Mouse (Mus musculus) E14TG2a.4 (cell line): Measurements from ENCODE around the gene Npas3.

Experiments
- H3K27me3 ChIP-seq: 2 replicates; pipeline ENCODE4 v1.6.1; 2014; ENCODE audit warnings: low read length, control low read depth; ENCODE audit not compliant: insufficient read depth
- H3K36me3 ChIP-seq: 2 replicates; pipeline ENCODE4 v1.6.1; 2014; ENCODE audit warnings: low read length, control low read depth; ENCODE audit not compliant: insufficient read depth
- H3K4me1 ChIP-seq: replicated peaks from 2 replicates; pipeline ENCODE4 v1.6.1; 2014; ENCODE audit warnings: low read depth, low read length, control low read depth
- H3K4me3 ChIP-seq: replicated peaks from 2 replicates; pipeline ENCODE4 v1.5.1; 2014; ENCODE audit warnings: mild to moderate bottlenecking, low read length
- H3K9me3 ChIP-seq: 2 replicates; pipeline ENCODE4 v1.6.1; 2014; ENCODE audit warnings: low read length, control low read depth
- CTCF ChIP-seq: conservative IDR thresholded peaks from 2 replicates; pipeline ENCODE4 v1.5.1; 2014; ENCODE audit warnings: low read length
- NANOG ChIP-seq: IDR thresholded peaks from 2 replicates; pipeline ENCODE4 v1.6.1; 2014; ENCODE audit warnings: borderline replicate concordance, low read length, mixed read lengths
- POU5F1 ChIP-seq: IDR thresholded peaks from 2 replicates; pipeline ENCODE4 v1.6.1; 2014; ENCODE audit warnings: low read length, borderline replicate concordance

Gene Npas3

DNA sequence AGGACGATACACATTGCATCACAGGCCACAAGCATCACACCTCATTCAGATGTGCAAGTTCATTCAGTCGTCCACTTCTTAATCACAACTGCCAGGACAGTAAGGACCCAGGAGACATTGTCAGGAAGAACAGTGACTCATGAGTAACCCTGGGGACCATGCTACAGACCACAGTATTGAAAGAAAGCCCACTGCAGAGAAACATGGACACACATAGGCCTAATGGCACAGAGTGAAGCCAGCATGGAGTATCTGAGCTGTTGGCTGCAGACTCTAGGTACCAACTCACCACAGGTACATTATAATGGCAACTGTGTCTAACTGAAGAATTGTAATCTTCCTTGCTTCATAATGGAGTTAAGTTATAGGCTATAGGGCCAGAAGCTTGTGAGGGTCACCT lies 561.6 kb downstream of the Npas3 start:
- no peaks in the 10 kb centered on the region for H3K27me3 ChIP-seq
- TF ChIP-seq POU5F1 (no peak), CTCF (no peak), NANOG (no peak)
- no peaks in the 10 kb centered on the region for H3K9me3 ChIP-seq
- H3K4me1 ChIP-seq: no peaks in the 10 kb centered on the region
- H3K36me3 ChIP-seq: no peaks in the 10 kb centered on the region
- no peak overlapping the region for H3K4me3 ChIP-seq

DNA sequence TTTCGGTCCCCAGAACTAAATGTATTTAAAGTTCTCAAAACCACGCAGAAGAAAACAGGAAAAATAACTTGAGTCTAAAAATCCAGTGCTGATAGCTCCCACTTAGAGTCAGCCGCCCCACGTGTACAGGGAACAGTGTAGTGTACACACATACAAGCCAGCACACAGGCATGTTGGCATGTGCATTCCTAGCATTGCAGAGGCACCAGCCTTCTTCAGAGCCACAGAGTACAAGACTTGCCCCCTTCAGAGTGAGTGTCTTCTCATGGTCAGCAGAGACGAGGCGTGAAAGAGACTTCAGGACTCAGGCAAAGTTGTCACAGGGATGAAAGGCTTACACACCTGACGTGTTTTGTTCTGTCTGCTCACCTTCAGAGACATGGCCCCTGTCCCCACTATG lies 565.8 kb downstream of the Npas3 start:
- Histone ChIP-seq H3K4me3 (no peak overlapping the region), H3K4me1 (no peaks in the 10 kb centered on the region), H3K36me3 (no peaks in the 10 kb centered on the region), H3K27me3 (no peaks in the 10 kb centered on the region), H3K9me3 (no peaks in the 10 kb centered on the region)
- no peak for TF ChIP-seq NANOG
- TF ChIP-seq POU5F1: no peak
- no peak for TF ChIP-seq CTCF

DNA sequence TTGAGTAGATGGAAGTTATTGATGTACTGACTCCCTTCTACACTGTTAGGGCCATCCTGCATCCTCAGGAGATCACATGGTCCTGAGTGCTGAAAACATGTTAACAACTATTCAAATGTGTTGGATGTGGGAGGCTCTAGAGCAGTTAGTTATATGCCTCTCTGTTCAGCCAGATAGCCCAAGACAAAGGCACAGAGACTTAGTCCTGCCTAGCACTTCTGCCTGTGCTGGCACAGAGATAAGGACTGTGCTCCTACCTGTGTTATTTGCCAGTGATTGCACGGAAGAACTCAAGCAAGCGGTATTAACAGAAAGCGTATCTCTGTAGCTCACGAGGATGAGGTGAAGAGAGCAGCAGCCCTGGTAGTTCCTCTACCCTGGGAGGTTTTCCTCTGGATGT lies 571.5 kb downstream of the Npas3 start:
- Histone ChIP-seq H3K27me3 (no peaks in the 10 kb centered on the region), H3K4me1 (no peaks in the 10 kb centered on the region), H3K4me3 (no peak overlapping the region), H3K36me3 (no peaks in the 10 kb centered on the region), H3K9me3 (no peaks in the 10 kb centered on the region)
- no peak for TF ChIP-seq POU5F1
- TF ChIP-seq NANOG: no peak
- no peak for TF ChIP-seq CTCF

DNA sequence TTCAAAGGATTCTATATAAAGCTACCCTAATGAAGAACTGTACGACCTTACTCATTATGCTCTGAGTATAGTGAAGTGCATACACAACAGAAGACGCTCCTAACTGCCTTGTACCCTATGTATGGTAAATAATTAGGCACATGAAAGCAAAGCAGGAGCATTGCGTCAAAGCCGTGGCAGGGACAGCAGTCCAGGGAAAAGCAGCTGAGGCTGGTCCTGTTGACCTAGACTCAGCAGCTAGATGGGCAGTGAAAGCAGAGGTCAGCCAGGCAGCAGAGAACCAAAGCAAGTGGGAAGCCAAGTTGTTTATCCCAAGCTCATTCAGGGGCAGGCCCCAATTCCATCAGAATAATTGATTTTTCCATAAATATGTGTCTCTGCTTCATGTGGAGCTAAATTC lies 574.4 kb downstream of the Npas3 start:
- Histone ChIP-seq H3K27me3 (no peaks in the 10 kb centered on the region), H3K4me3 (no peak overlapping the region), H3K36me3 (no peaks in the 10 kb centered on the region), H3K9me3 (no peaks in the 10 kb centered on the region), H3K4me1 (no peaks in the 10 kb centered on the region)
- TF ChIP-seq CTCF: no peak
- TF ChIP-seq POU5F1: no peak
- TF ChIP-seq NANOG: no peak

DNA sequence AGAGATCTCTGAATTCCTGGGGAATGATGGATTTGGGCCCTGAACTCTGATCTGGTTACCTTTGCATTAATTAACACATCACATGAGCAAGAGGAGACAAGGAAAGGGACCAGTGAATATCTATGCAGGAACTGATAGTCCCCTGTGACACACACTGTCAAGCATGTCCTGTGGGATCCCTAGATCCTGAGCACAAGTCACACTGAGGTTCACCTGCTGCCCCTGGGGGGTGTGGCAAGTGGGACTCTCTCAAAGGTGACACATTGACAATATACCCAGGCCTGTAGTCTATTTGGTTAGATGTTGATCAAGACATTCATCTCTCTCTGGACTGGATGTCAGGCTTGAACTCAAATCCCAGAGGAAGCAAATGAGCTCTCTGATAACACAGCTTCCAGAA lies 576.8 kb downstream of the Npas3 start:
- H3K27me3 ChIP-seq: no peaks in the 10 kb centered on the region
- no peaks in the 10 kb centered on the region for H3K36me3 ChIP-seq
- no peaks in the 10 kb centered on the region for H3K9me3 ChIP-seq
- TF ChIP-seq POU5F1: no peak
- no peak for TF ChIP-seq CTCF
- TF ChIP-seq NANOG: no peak
- no peaks in the 10 kb centered on the region for H3K4me1 ChIP-seq
- no peak overlapping the region for H3K4me3 ChIP-seq

DNA sequence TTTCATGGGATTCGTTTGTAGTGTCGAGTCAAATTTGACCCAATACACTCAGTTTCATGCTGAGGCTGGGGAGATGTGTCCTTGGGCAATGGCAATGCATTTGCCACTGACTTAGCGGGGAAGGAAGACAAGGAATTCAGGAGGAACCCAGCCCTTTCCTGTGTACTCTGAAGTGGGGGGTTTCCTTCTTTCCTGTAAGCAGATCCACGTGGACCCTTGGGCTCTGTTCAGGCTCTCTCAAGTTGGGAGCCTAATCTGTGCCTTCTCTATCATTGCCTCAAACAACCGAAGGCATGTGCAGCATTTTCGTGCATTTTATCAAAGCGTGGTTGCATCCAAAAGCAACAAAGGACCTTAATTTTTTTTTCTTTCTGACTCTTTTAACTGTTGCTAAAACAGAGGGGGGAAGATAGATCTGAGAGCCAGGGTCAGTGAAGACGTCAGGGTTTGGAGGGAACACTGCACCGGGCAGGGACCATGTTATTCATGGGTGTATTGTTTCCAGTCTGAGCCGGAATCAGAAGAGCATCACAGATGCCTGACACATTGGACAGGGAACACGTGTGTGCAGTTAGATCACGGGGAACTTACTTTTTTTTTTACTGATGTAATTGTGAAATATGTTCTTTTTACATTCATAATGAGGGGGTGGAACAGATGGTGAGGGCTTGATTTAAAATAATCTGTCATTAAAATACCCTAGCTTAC lies 577.6 kb downstream of the Npas3 start:
- Histone ChIP-seq H3K9me3 (no peaks in the 10 kb centered on the region), H3K4me1 (no peaks in the 10 kb centered on the region), H3K36me3 (no peaks in the 10 kb centered on the region), H3K4me3 (no peak overlapping the region), H3K27me3 (no peaks in the 10 kb centered on the region)
- TF ChIP-seq NANOG (no peak), CTCF (no peak), POU5F1 (no peak)

DNA sequence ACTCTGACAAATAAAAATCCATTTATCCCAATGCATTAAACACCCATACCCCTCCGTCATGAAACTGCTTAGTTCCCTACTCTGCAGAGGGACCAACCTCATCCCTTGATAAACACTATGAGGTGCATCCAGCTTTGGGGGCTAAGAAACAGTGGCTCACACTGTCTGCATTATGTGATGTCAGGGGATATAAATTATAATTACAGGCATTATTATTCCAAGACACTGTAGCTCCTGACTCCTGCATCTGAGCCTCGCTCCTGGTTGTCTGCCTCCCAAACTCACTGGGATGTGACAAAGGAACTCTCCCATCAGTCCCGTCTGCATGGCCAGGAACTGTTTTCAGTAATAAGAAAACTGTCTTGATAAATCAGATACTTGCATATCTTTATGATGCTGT lies 578.3 kb downstream of the Npas3 start:
- H3K9me3 ChIP-seq: 0 out of 2 replicates have a peak, but pooled peaks cover under 1% of the 10 kb centered on the region
- no peak overlapping the region for H3K4me3 ChIP-seq
- H3K4me1 ChIP-seq: no peaks in the 10 kb centered on the region
- no peak for TF ChIP-seq CTCF
- no peak for TF ChIP-seq NANOG
- TF ChIP-seq POU5F1: no peak
- no peaks in the 10 kb centered on the region for H3K27me3 ChIP-seq
- no peaks in the 10 kb centered on the region for H3K36me3 ChIP-seq

DNA sequence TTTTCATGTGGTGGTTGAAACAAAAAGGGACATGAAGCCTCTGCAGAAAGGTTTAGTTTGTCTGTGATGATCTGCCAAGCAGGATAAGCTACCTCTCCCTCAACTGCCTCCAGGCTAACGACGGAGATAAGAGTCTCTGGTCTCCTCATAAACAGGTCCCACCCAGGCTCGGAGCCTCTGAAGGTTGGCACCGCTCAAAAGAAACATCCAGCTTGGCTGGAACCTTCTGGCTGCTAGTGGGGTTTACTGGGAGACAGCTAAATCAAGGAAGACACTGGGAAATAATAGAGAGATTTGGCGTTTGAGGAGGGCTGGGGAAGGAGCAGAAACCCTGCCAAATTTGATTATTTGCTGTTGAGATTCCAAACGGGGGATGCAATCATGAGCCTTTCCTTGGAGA lies 584.1 kb downstream of the Npas3 start:
- H3K27me3 ChIP-seq: no peaks in the 10 kb centered on the region
- TF ChIP-seq NANOG (no peak), POU5F1 (no peak), CTCF (no peak)
- peaks cover 7% of the 10 kb centered on the region; the same call in 1 of the 2 replicates for H3K9me3 ChIP-seq
- no peak overlapping the region for H3K4me3 ChIP-seq
- no peaks in the 10 kb centered on the region for H3K4me1 ChIP-seq
- H3K36me3 ChIP-seq: no peaks in the 10 kb centered on the region

DNA sequence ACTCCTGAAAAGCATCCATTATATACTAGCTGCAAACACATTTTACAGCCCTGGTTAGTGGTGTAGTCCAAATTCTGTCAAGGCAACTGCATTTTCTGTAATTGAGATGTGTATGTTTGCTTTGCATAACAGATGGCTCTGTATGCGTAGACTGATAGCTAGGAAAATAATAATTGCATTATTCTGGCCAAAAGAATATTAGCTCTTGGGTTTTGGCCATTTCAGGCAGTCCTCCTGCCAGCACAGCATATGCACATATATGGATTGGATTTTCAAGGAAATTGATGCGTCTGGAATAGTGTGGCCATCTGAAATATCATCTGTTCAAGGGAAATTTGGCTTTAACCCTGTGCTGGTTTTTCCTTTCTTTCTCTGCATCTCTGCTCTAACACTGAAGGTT lies 584.9 kb downstream of the Npas3 start:
- no peaks in the 10 kb centered on the region for H3K27me3 ChIP-seq
- H3K9me3 ChIP-seq: peaks cover 7% of the 10 kb centered on the region; the same call in 1 of the 2 replicates
- H3K4me3 ChIP-seq: no peak overlapping the region
- no peaks in the 10 kb centered on the region for H3K36me3 ChIP-seq
- no peaks in the 10 kb centered on the region for H3K4me1 ChIP-seq
- no peak for TF ChIP-seq CTCF
- no peak for TF ChIP-seq NANOG
- TF ChIP-seq POU5F1: no peak
